Comparison of ENCODE assay signal across 10 mouse cellular contexts in genomic region chr3:153282123-153282765, GRCm38 (mm10).
A peak's percentile ranks its signal among the peaks of the same experiment; 100 is the strongest.
DNase-seq lines count a peak whose midpoint lies in the region; ATAC-seq lines count a peak whose summit lies in the region.
"Had no signal": no experiment of that assay in that cellular context is flagged by ENCODE, and none has a peak within 500 bp of the region (broad histone marks: within the 10 kb centered on the region; RNA-seq: fewer than 3 reads in every experiment).

No protein-coding gene starts in this region.

- peak; percentile 71 for DNase-seq in forebrain, embryonic 14.5 days (ENCODE audit: low spot score)
- DNase-seq in neural tube, embryonic 10.5 days (ENCODE audit: extremely low spot score, low spot score): no peak
- peak; percentile 22 to 25 for DNase-seq in cerebellum, postnatal 36 days
- peak; percentile 15 for DNase-seq in lung, postnatal 36 days
- DNase-seq: heart, adult 2 months; kidney, postnatal 36 days had no signal

- H3K4me2 ChIP-seq in forebrain, embryonic 14.5 days (ENCODE audit: low read length): no peak overlapping the region
- H3K4me2 ChIP-seq in forebrain, embryonic 12.5 days: no peak overlapping the region
- no peak overlapping the region for H3K4me2 ChIP-seq in neural tube, embryonic 13.5 days

- no peak overlapping the region for H3K4me3 ChIP-seq in forebrain, embryonic 14.5 days (ENCODE audit: low read depth, low read length)
- no peak overlapping the region for H3K4me3 ChIP-seq in forebrain, embryonic 12.5 days (replicated peaks)
- H3K4me3 ChIP-seq in neural tube, embryonic 13.5 days: no peak overlapping the region
- H3K4me3 ChIP-seq: heart, adult 2 months had no signal

- no peaks in the 10 kb centered on the region for H3K9me3 ChIP-seq in forebrain, embryonic 14.5 days (replicated peaks; ENCODE audit: control insufficient read depth, low read length)
- no peaks in the 10 kb centered on the region for H3K9me3 ChIP-seq in forebrain, embryonic 12.5 days
- no peaks in the 10 kb centered on the region for H3K9me3 ChIP-seq in neural tube, embryonic 13.5 days

- 53% methylated on average over 16 of the region's 16 CpGs for WGBS in forebrain, embryonic 14.5 days
- WGBS in forebrain, embryonic 12.5 days: 67% methylated on average over 16 of the region's 16 CpGs
- WGBS in neural tube, embryonic 13.5 days: 54% methylated on average over 16 of the region's 16 CpGs

- no peak overlapping the region for H3K9ac ChIP-seq in forebrain, embryonic 14.5 days (ENCODE audit: low read length)
- H3K9ac ChIP-seq in forebrain, embryonic 12.5 days: no peak overlapping the region
- H3K9ac ChIP-seq in neural tube, embryonic 13.5 days: no peak overlapping the region

- H3K4me1 ChIP-seq in forebrain, embryonic 14.5 days (ENCODE audit: control insufficient read depth, insufficient read depth, low read length): peaks cover 16% of the 10 kb centered on the region
- peaks cover 26% of the 10 kb centered on the region for H3K4me1 ChIP-seq in forebrain, embryonic 12.5 days
- H3K4me1 ChIP-seq in neural tube, embryonic 13.5 days (replicated peaks): peaks cover 53% of the 10 kb centered on the region

- H3K27me3 ChIP-seq in forebrain, embryonic 14.5 days (replicated peaks; ENCODE audit: control insufficient read depth, insufficient read depth, low read length): no peaks in the 10 kb centered on the region
- H3K27me3 ChIP-seq in forebrain, embryonic 12.5 days: peaks cover 20% of the 10 kb centered on the region
- peaks cover 12% of the 10 kb centered on the region; the same call in 1 of the 2 replicates for H3K27me3 ChIP-seq in neural tube, embryonic 13.5 days

- no peaks in the 10 kb centered on the region for H3K36me3 ChIP-seq in forebrain, embryonic 14.5 days (ENCODE audit: control insufficient read depth, insufficient read depth, low read length)
- no peaks in the 10 kb centered on the region for H3K36me3 ChIP-seq in forebrain, embryonic 12.5 days (replicated peaks)
- H3K36me3 ChIP-seq in neural tube, embryonic 13.5 days: no peaks in the 10 kb centered on the region

- H3K27ac ChIP-seq in forebrain, embryonic 14.5 days (ENCODE audit: low read depth, low read length): no peak overlapping the region
- no peak overlapping the region for H3K27ac ChIP-seq in forebrain, embryonic 12.5 days
- 0 out of 2 replicates have a peak overlapping the region, but pooled peaks have one; percentile 34 for H3K27ac ChIP-seq in neural tube, embryonic 13.5 days (replicated peaks)
- H3K27ac ChIP-seq: heart, adult 2 months had no signal

- peak; percentile 47; the same call in 1 of the 2 replicates for ATAC-seq in forebrain, embryonic 14.5 days
- ATAC-seq in forebrain, embryonic 12.5 days (ENCODE audit: low FRiP score): no peak
- ATAC-seq in neural tube, embryonic 13.5 days (ENCODE audit: low read depth): no peak
- no peak for ATAC-seq in megakaryocyte, adult 5-6 weeks (ENCODE audit: poor library complexity, severe bottlenecking)
- ATAC-seq in erythroblast, adult 5-6 weeks (replicated peaks; ENCODE audit: low FRiP score, poor library complexity, severe bottlenecking): no peak
